Mouse (Mus musculus) liver, adult 2 months (tissue): Measurements from ENCODE around the gene Selenom. TPM values are rescaled to one million over a fixed set of nuclear protein-coding genes. Genes with fewer than 3 reads are reported as not detected.

Experiments
- DNase-seq: peaks from one replicate; pipeline ENCODE4 v3.0.0-alpha.2; 2011; ENCODE audit warnings: low read depth, low spot score; ENCODE audit errors: extremely low read depth
- H3K27ac ChIP-seq: fragments of 200-500 bp; replicated peaks from 2 replicates; pipeline ENCODE4 v1.5.1; 2012; ENCODE audit warnings: low read depth, mild to moderate bottlenecking, control low read depth, inconsistent platforms, low read length; ENCODE audit not compliant: insufficient read depth
- H3K27me3 ChIP-seq: fragments of 200-500 bp; 2 replicates; pipeline ENCODE4 v1.6.1; 2012; ENCODE audit warnings: mild to moderate bottlenecking, moderate library complexity, low read length, inconsistent platforms; ENCODE audit not compliant: control insufficient read depth, insufficient read depth
- H3K36me3 ChIP-seq: fragments of 200-500 bp; 2 replicates; pipeline ENCODE4 v1.6.1; 2012; ENCODE audit warnings: low read length, inconsistent platforms; ENCODE audit not compliant: control insufficient read depth, insufficient read depth
- H3K4me1 ChIP-seq: fragments of 200-500 bp; 2 replicates; pipeline ENCODE4 v1.6.1; 2011; ENCODE audit warnings: low read length; ENCODE audit not compliant: control insufficient read depth, insufficient read depth
- H3K4me3 ChIP-seq: fragments of 200-500 bp; 2 replicates; pipeline ENCODE4 v1.5.1; 2011; ENCODE audit warnings: low read depth, mild to moderate bottlenecking, control low read depth, low read length, moderate library complexity; ENCODE audit not compliant: insufficient read depth
- H3K79me2 ChIP-seq: fragments of 200-500 bp; 2 replicates; pipeline ENCODE4 v1.6.1; 2012; ENCODE audit warnings: inconsistent platforms, mild to moderate bottlenecking, low read length, moderate library complexity; ENCODE audit not compliant: control insufficient read depth, insufficient read depth
- H3K9ac ChIP-seq: fragments of 200-500 bp; 2 replicates; pipeline ENCODE4 v1.6.1; 2012; ENCODE audit warnings: low read depth, mild to moderate bottlenecking, control low read depth, inconsistent platforms, low read length
- CTCF ChIP-seq: fragments of 200-500 bp; IDR thresholded peaks from 2 replicates; pipeline ENCODE4 v1.5.1; 2011; ENCODE audit warnings: low read depth, low read length, control low read depth
- POLR2A ChIP-seq: fragments of 200-500 bp; IDR thresholded peaks from 2 replicates; pipeline ENCODE4 v1.6.1; 2011; ENCODE audit warnings: low read length, control low read depth; ENCODE audit not compliant: insufficient read depth; ENCODE audit errors: extremely low read depth
- WGBS: fragments of 180-500 bp; shearing (Covaris S2); methylation state at CpG from one replicate; pipeline ENCODE4 v1.1.7; 2018; 5-methylcytosine and 5-hydroxymethylcytosine counted together
- polyA plus RNA-seq: library from polyadenylated mRNA; depleted of rRNA; stranded (reverse); fragments of >200 nt; gene quantifications from 2 replicates; pipeline ENCODE4 v1.2.3, GENCODE M21; 2012
- total RNA-seq: library from RNA; depleted of rRNA; stranded (reverse); fragments of >200 nt; gene quantifications from 2 replicates; pipeline ENCODE4 v1.2.3, GENCODE M21; 2014

Gene Selenom
- total and polyA plus RNA-seq, 2 experiments = 2.6 to 6.3 TPM

GRCm38 (mm10) chr11:3529476-3530252 is 15.2 kb downstream of the Selenom start:
- H3K4me1 ChIP-seq = no peaks in the 10 kb centered on the region
- H3K79me2 ChIP-seq = no peaks in the 10 kb centered on the region
- H3K4me3 ChIP-seq = no peak overlapping the region
- H3K27me3 ChIP-seq = no peaks in the 10 kb centered on the region
- TF ChIP-seq POLR2A (no peak), CTCF (no peak)
- H3K9ac ChIP-seq = no peak overlapping the region
- 79% methylated on average over 20 of the region's 20 CpGs for WGBS
- no peak overlapping the region for H3K27ac ChIP-seq
- no peak for DNase-seq
- no peaks in the 10 kb centered on the region for H3K36me3 ChIP-seq

GRCm38 (mm10) chr11:3530731-3531130 is 16.2 kb downstream of the Selenom start:
- Histone ChIP-seq H3K4me1 (no peaks in the 10 kb centered on the region; the same call in 1 of the 2 replicates), H3K36me3 (no peaks in the 10 kb centered on the region), H3K9ac (no peak overlapping the region), H3K27me3 (no peaks in the 10 kb centered on the region), H3K4me3 (no peak overlapping the region), H3K27ac (no peak overlapping the region), H3K79me2 (no peaks in the 10 kb centered on the region)
- no peak for DNase-seq
- 95% methylated on average over 3 of the region's 3 CpGs for WGBS
- no peak for TF ChIP-seq CTCF
- TF ChIP-seq POLR2A = no peak

- Histone ChIP-seq H3K9ac (no peak overlapping the region), H3K27me3 (no peaks in the 10 kb centered on the region), H3K4me1 (peaks cover 5% of the 10 kb centered on the region; the same call in 1 of the 2 replicates), H3K27ac (no peak overlapping the region), H3K79me2 (no peaks in the 10 kb centered on the region), H3K36me3 (no peaks in the 10 kb centered on the region), H3K4me3 (no peak overlapping the region)
- DNase-seq = no peak
- TF ChIP-seq POLR2A (no peak), CTCF (no peak)
- WGBS = 90% methylated on average over 6 of the region's 6 CpGs
Measured at GRCm38 (mm10) chr11:3531634-3532033, 17.1 kb downstream of the Selenom start.

- Histone ChIP-seq H3K79me2 (no peaks in the 10 kb centered on the region), H3K36me3 (no peaks in the 10 kb centered on the region), H3K4me1 (peaks cover 5% of the 10 kb centered on the region; the same call in 1 of the 2 replicates), H3K27me3 (no peaks in the 10 kb centered on the region), H3K27ac (no peak overlapping the region), H3K9ac (no peak overlapping the region), H3K4me3 (no peak overlapping the region)
- no peak for DNase-seq
- WGBS = 85% methylated on average over 16 of the region's 16 CpGs
- TF ChIP-seq POLR2A = no peak
- TF ChIP-seq CTCF = no peak
Measured at GRCm38 (mm10) chr11:3532101-3532931, 17.8 kb downstream of the Selenom start.

- H3K36me3 ChIP-seq = no peaks in the 10 kb centered on the region
- no peak for TF ChIP-seq CTCF
- TF ChIP-seq POLR2A = no peak
- no peak overlapping the region for H3K4me3 ChIP-seq
Measured at GRCm38 (mm10) chr11:3533406-3533932, 19.0 kb downstream of the Selenom start.

More at GRCm38 (mm10) chr11:3533406-3533932, 19.0 kb downstream of the Selenom start:
- Histone ChIP-seq H3K4me1 (peaks cover 5% of the 10 kb centered on the region; the same call in 1 of the 2 replicates), H3K79me2 (no peaks in the 10 kb centered on the region), H3K27ac (no peak overlapping the region), H3K27me3 (no peaks in the 10 kb centered on the region), H3K9ac (no peak overlapping the region)
- DNase-seq = no peak
- 91% methylated on average over 17 of the region's 17 CpGs for WGBS
